Mouse (Mus musculus): Measurements from ENCODE around the gene Pagr1a.

Pagr1a gene

DNA sequence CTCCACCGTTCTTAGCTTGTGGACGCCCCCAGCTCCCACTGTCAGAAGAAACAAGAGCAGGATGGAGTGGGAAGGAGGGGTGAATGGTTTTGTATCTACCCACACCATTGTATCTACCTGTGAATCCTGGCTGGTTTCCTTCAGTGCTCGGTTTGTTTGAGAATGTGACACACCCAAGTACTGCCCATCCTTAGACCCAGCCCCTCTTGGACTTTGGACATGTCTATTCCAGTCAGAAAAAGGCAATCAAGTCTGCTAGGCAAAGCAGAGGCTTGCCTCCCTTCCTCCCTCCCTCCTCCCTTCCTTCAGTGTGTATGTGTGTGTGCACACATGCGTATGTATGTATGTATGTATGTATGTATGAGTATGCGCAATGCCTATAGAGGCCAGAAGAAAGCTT is 13.5 kb downstream of the Pagr1a start:
- no peak for DNase-seq (ENCODE audit: extremely low spot score, low spot score)

DNA sequence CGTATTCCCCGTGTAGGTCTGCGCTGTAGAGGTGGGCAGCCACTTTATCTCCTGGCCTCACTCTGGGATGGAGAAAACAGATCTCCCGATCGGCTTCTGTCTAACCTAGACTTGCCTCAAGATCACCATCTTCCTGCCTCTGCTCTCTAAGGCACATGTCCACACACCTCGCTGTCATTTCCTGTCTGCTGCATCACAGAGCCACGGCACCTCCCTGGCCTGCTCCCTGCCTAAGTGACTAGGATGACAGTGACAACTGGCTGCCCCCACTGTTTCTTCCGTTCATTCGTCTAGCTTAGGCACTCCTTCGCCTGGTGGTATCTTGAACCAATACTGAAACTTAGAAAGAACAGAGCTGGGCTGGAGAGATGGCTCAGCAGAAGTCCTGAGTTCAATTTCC is 17.6 kb downstream of the Pagr1a start:
- no peak for DNase-seq (ENCODE audit: extremely low spot score, low spot score)

GRCm38 (mm10) chr7:126996449-126996848 is 20.7 kb downstream of the Pagr1a start:
- DNase-seq (ENCODE audit: extremely low spot score, low spot score) = no peak

GRCm38 (mm10) chr7:126988816-126989215 is 28.3 kb downstream of the Pagr1a start:
- DNase-seq (ENCODE audit: extremely low spot score, low spot score) = no peak

- DNase-seq (ENCODE audit: extremely low spot score, low spot score) = no peak
Measured at GRCm38 (mm10) chr7:126986319-126986718, 30.8 kb downstream of the Pagr1a start.

DNA sequence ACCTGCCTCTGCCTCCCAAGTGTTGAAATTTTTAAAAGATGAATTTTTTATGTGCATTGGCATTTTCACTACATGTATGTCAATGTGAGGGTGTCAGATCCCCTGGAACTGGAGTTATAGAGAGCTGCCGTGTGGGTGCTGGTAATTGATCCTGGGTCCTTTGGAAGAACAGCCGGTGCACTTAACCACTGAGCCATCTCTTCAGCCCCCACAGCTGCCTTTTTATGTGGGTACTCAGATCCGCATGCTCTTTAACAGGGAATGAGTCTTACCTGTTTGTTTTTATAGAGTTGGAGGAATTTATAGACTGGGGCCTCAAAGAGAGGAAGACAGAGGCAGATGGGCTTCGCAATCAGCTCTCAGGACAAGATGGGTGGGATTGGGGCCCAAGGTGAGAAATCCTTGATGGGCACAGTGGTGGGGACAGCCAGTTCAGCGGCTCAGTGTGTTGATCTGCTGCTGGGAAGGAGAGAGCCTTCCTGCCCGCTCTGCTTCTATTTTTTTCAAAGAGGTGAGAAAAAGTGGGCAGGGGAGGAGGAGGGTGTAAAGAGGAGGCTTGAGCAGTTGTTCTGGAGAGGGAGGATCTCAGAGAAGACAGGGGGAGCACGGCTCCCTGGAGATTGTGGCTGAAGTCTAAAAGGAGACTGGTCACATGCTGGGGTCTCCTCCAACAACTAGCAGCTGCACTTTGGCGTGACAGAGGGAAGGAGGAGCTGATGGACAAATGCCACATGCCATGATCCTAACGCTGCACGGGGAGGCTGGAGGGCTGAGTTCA is 32.3 kb downstream of the Pagr1a start:
- DNase-seq (ENCODE audit: extremely low spot score, low spot score) = no peak

GRCm38 (mm10) chr7:126983113-126983512 is 34.0 kb downstream of the Pagr1a start:
- DNase-seq (ENCODE audit: extremely low spot score, low spot score) = no peak

GRCm38 (mm10) chr7:126982054-126982453 is 35.1 kb downstream of the Pagr1a start:
- no peak for DNase-seq (ENCODE audit: extremely low spot score, low spot score)

- DNase-seq (ENCODE audit: extremely low spot score, low spot score) = no peak
Measured at GRCm38 (mm10) chr7:126981601-126982000, 35.6 kb downstream of the Pagr1a start.

- DNase-seq (ENCODE audit: extremely low spot score, low spot score) = no peak
Measured at GRCm38 (mm10) chr7:126978841-126979240, 38.3 kb downstream of the Pagr1a start.

DNA sequence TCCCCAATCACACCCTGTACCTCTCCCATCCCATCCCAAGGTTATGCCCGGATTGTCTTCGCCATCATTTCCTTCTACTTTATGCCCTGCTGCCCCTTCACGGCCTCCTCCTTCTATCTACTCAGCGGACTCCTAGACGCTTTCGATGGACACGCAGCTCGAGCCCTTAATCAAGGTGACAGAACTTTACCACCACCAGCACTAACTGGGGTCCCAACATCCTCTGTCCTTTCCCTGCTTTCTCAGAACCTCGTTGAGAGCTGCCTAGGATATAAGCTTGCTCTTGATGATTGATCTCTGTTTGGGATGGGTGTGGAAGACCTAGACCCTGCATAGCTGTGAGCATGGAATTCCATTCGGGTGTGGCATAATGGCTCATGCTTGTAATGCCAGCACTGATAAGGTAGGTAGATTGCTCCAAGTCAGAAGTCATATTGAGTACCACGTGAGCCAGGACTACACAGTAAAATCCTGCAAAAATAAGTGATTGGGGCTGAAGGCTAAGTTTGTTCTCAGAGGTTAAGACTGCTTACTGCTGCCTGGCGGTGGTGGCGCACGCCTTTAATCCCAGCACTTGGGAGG is 40.2 kb downstream of the Pagr1a start:
- DNase-seq (ENCODE audit: extremely low spot score, low spot score) = no peak

GRCm38 (mm10) chr7:126975950-126976866 is 40.9 kb downstream of the Pagr1a start, which contains the start of gene Cdiptos:
Gene Cdiptos (minus strand): TSS chr7:126976098.
- DNase-seq (ENCODE audit: extremely low spot score, low spot score) = peak; percentile 98

DNA sequence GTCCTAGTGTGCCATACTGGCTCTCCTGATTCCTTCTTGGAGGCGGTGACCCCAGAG is 41.4 kb downstream of the Pagr1a start, which contains the start of gene Cdipt:
Gene Cdipt (plus strand): TSS at position 22 of the 57 bp plus-strand sequence.
- no peak for DNase-seq (ENCODE audit: extremely low spot score, low spot score)

DNA sequence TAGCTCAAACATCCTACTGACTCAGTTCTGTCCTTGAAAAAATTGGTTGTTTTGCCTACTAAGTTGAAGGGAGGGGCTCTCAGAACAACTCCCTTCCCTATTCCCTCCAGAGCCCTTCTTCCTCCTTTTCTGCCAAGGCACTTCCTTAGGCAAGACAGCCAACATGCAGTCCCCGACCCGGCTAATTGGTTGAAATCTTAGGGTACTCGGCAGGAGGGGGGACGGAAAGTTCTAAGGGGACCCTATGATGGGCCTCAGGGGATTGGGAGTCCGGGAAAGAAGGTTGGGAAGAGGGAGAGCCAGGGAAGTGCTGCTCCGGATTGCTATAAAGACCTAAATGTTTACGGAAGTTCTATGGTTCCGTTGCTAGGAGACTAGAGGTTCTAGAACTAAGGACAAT is 41.7 kb downstream of the Pagr1a start:
- no peak for DNase-seq (ENCODE audit: extremely low spot score, low spot score)

GRCm38 (mm10) chr7:126967361-126967760 is 49.8 kb downstream of the Pagr1a start:
- no peak for DNase-seq (ENCODE audit: extremely low spot score, low spot score)

GRCm38 (mm10) chr7:126965568-126965967 is 51.6 kb downstream of the Pagr1a start:
- DNase-seq (ENCODE audit: extremely low spot score, low spot score) = no peak
